Mouse (Mus musculus) spleen, postnatal 10 days (tissue): Measurements from ENCODE around the gene Egfl8.

Experiments used
- DNase-seq, 2 experiments: peaks; one replicate each; pipeline ENCODE4 v3.0.0; 2021 to 2022; ENCODE audit warnings: low spot score in 2 of 2

Gene Egfl8

GRCm38 (mm10) chr17:34576577-34576976 is 39.2 kb downstream of the Egfl8 start:
- DNase-seq: no peak

- DNase-seq: no peak
These were observed 43.4 kb downstream of the Egfl8 start for GRCm38 (mm10) chr17:34572361-34572760.

- no peak for DNase-seq
These were observed 43.9 kb downstream of the Egfl8 start for GRCm38 (mm10) chr17:34571875-34572274.

GRCm38 (mm10) chr17:34569919-34570318 is 45.9 kb downstream of the Egfl8 start:
- DNase-seq: no peak

GRCm38 (mm10) chr17:34568421-34568820 is 47.4 kb downstream of the Egfl8 start:
- DNase-seq: no peak

GRCm38 (mm10) chr17:34567311-34567710 is 48.5 kb downstream of the Egfl8 start:
- no peak for DNase-seq

GRCm38 (mm10) chr17:34564796-34565195 is 51.0 kb downstream of the Egfl8 start:
- no peak for DNase-seq

- DNase-seq: no peak
These were observed 51.8 kb downstream of the Egfl8 start, which contains the start of gene Notch4 for GRCm38 (mm10) chr17:34564003-34564421. TSS of gene Notch4 (plus strand) at chr17:34564268.

GRCm38 (mm10) chr17:34563354-34563753 is 52.4 kb downstream of the Egfl8 start:
- no peak for DNase-seq
